Mouse (Mus musculus) erythroblast, embryonic 14.5 days (primary cell): ENCODE measurements at regions not wholly inside any gene's neighbourhood (a gene's known extent, or its start where the extent isn't known, plus 50 kb on each side); places are given as distances from the start of the nearest gene placed in this dataset.

Experiments used
- H3K27me3 ChIP-seq: 2 replicates; pipeline ENCODE4 v1.6.1; 2012; ENCODE audit warnings: inconsistent platforms; ENCODE audit not compliant: control insufficient read depth
- H3K36me3 ChIP-seq: 2 replicates; pipeline ENCODE4 v1.6.1; 2012; ENCODE audit warnings: mild to moderate bottlenecking, inconsistent platforms; ENCODE audit not compliant: control insufficient read depth
- H3K4me1 ChIP-seq: 2 replicates; pipeline ENCODE4 v1.6.1; 2012; ENCODE audit warnings: inconsistent platforms; ENCODE audit not compliant: control insufficient read depth
- H3K4me3 ChIP-seq: replicated peaks from 2 replicates; pipeline ENCODE3; 2012; ENCODE audit warnings: moderate library complexity, mild to moderate bottlenecking, inconsistent platforms
- H3K9me3 ChIP-seq: 2 replicates; pipeline ENCODE4 v1.6.1; 2012; ENCODE audit warnings: low read length, inconsistent platforms, mixed read lengths; ENCODE audit not compliant: control insufficient read depth
- GATA1 ChIP-seq: IDR thresholded peaks from 2 replicates; pipeline ENCODE4 v1.6.1; 2012; ENCODE audit warnings: low read length, inconsistent platforms, mixed read lengths
- TAL1 ChIP-seq: IDR thresholded peaks from 3 replicates; pipeline ENCODE4 v1.6.1; 2012; ENCODE audit warnings: low read length, inconsistent platforms, mixed read lengths

GRCm38 (mm10) chr2:170652128-170652527 lies 50.3 kb upstream of the 4930470P17Rik start:
- H3K4me3 ChIP-seq: no peak overlapping the region
- no peaks in the 10 kb centered on the region for H3K4me1 ChIP-seq
- no peaks in the 10 kb centered on the region for H3K36me3 ChIP-seq
- no peaks in the 10 kb centered on the region for H3K27me3 ChIP-seq
- peaks cover 81% of the 10 kb centered on the region for H3K9me3 ChIP-seq
- TF ChIP-seq TAL1 (no peak), GATA1 (no peak)
